33 mouse cellular contexts compared by ENCODE assay signal in the genomic region with DNA sequence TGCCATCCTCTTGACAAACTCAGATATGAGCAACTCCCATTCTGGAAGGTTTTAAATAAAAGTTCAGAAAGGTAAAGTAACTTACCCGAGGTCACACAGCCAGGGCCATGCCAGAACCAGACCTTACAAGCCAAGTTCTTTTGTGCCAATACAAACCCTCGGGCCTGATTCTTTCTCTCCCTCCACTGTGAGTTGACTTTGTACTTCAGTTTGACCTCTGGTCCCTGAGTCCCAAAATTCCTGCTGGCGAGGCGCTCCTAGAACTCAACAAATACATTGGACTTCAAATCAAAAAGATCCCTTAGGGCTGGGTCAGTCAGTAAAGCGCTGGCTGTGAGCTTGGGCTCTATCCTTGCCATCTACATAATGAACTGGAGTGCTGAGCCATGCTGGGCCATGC. TPM values are rescaled to one million over a fixed set of nuclear protein-coding genes. Genes with fewer than 3 reads are reported as not detected.
A peak's percentile ranks its signal among the peaks of the same experiment; 100 is the strongest.
DNase-seq lines count a peak whose midpoint lies in the region; ATAC-seq and TF ChIP-seq lines count a peak whose summit lies in the region.
"Had no signal": no experiment of that assay in that cellular context is flagged by ENCODE, and none has a peak within 500 bp of the region (broad histone marks: within the 10 kb centered on the region; RNA-seq: fewer than 3 reads in every experiment).

No protein-coding gene starts in this region.

- H3K9ac ChIP-seq in kidney, embryonic 16.5 days (replicated peaks; ENCODE audit: low read length) = no peak overlapping the region
- H3K9ac ChIP-seq in liver, adult 2 months (ENCODE audit: low read depth, low read length) = no peak overlapping the region
- H3K9ac ChIP-seq in liver, embryonic 11.5 days (ENCODE audit: low read depth, low read length) = no peak overlapping the region
- H3K9ac ChIP-seq in intestine, embryonic 15.5 days = peak overlapping the region; percentile 24
- H3K9ac ChIP-seq in stomach, embryonic 16.5 days (ENCODE audit: low read length) = no peak overlapping the region
- H3K9ac ChIP-seq: embryonic facial prominence, embryonic 13.5 days; forebrain, embryonic 15.5 days; heart, embryonic 13.5 days; limb, embryonic 13.5 days; midbrain, embryonic 13.5 days; neural tube, embryonic 13.5 days had no signal

- H3K4me2 ChIP-seq in kidney, embryonic 16.5 days (replicated peaks; ENCODE audit: low read depth, low read length) = no peak overlapping the region
- no peak overlapping the region for H3K4me2 ChIP-seq in liver, embryonic 11.5 days
- H3K4me2 ChIP-seq in intestine, embryonic 15.5 days (replicated peaks) = peak overlapping the region; percentile 57
- 0 out of 2 replicates have a peak overlapping the region, but pooled peaks have one; percentile 2 for H3K4me2 ChIP-seq in stomach, embryonic 16.5 days (ENCODE audit: low read depth, low read length)
- H3K4me2 ChIP-seq: embryonic facial prominence, embryonic 13.5 days; forebrain, embryonic 15.5 days; heart, embryonic 13.5 days; limb, embryonic 13.5 days; midbrain, embryonic 13.5 days; neural tube, embryonic 13.5 days had no signal

- H3K79me2 ChIP-seq in liver, adult 2 months (ENCODE audit: control insufficient read depth, insufficient read depth, low read length) = no peaks in the 10 kb centered on the region

- H3K27me3 ChIP-seq in kidney, embryonic 16.5 days (ENCODE audit: insufficient read depth, low read length) = no peaks in the 10 kb centered on the region
- H3K27me3 ChIP-seq in liver, adult 2 months (ENCODE audit: control insufficient read depth, insufficient read depth, low read length) = no peaks in the 10 kb centered on the region
- H3K27me3 ChIP-seq in liver, embryonic 11.5 days (replicated peaks; ENCODE audit: control insufficient read depth, insufficient read depth, low read length) = no peaks in the 10 kb centered on the region
- H3K27me3 ChIP-seq in intestine, embryonic 15.5 days (replicated peaks) = no peaks in the 10 kb centered on the region
- no peaks in the 10 kb centered on the region for H3K27me3 ChIP-seq in stomach, embryonic 16.5 days (ENCODE audit: control insufficient read depth, insufficient read depth, low read length)
- H3K27me3 ChIP-seq: embryonic facial prominence, embryonic 13.5 days; forebrain, embryonic 15.5 days; heart, embryonic 13.5 days; limb, embryonic 13.5 days; midbrain, embryonic 13.5 days; neural tube, embryonic 13.5 days had no signal

- no peak overlapping the region for H3K4me3 ChIP-seq in kidney, embryonic 16.5 days (ENCODE audit: low read length)
- H3K4me3 ChIP-seq in liver, adult 2 months (ENCODE audit: insufficient read depth, low read depth, low read length) = no peak overlapping the region
- no peak overlapping the region for H3K4me3 ChIP-seq in liver, embryonic 11.5 days (ENCODE audit: low read depth, low read length)
- peak overlapping the region; percentile 42 for H3K4me3 ChIP-seq in intestine, embryonic 15.5 days (replicated peaks)
- H3K4me3 ChIP-seq in stomach, embryonic 16.5 days (replicated peaks; ENCODE audit: low read length) = no peak overlapping the region
- H3K4me3 ChIP-seq: embryonic facial prominence, embryonic 13.5 days; forebrain, embryonic 10.5 days; forebrain, embryonic 15.5 days; gastrocnemius, adult 2 months; heart, adult 2 months; heart, embryonic 13.5 days; limb, embryonic 13.5 days; midbrain, embryonic 13.5 days; neural tube, embryonic 13.5 days had no signal

- H3K9me3 ChIP-seq in kidney, embryonic 16.5 days (ENCODE audit: low read length) = no peaks in the 10 kb centered on the region
- no peaks in the 10 kb centered on the region for H3K9me3 ChIP-seq in liver, embryonic 11.5 days (ENCODE audit: control insufficient read depth, low read length)
- H3K9me3 ChIP-seq in intestine, embryonic 15.5 days = no peaks in the 10 kb centered on the region
- no peaks in the 10 kb centered on the region for H3K9me3 ChIP-seq in stomach, embryonic 16.5 days (replicated peaks; ENCODE audit: control insufficient read depth, low read length)
- H3K9me3 ChIP-seq: embryonic facial prominence, embryonic 13.5 days; forebrain, embryonic 10.5 days; forebrain, embryonic 15.5 days; G1E; heart, embryonic 13.5 days; limb, embryonic 13.5 days; midbrain, embryonic 13.5 days; neural tube, embryonic 13.5 days had no signal

- no peak for ATAC-seq in kidney, embryonic 16.5 days (ENCODE audit: low FRiP score, low TSS enrichment)
- no peak for ATAC-seq in liver, embryonic 11.5 days (replicated peaks; ENCODE audit: low FRiP score)
- ATAC-seq in intestine, embryonic 15.5 days = no peak
- ATAC-seq in stomach, embryonic 16.5 days (ENCODE audit: insufficient read depth, low FRiP score) = no peak
- no peak for ATAC-seq in megakaryocyte progenitor cell, adult 5-6 weeks (replicated peaks; ENCODE audit: poor library complexity)
- ATAC-seq: forebrain, embryonic 15.5 days; hindbrain, postnatal 0 days; midbrain, embryonic 13.5 days had no signal

- 80% methylated on average over 5 of the region's 5 CpGs for WGBS in kidney, embryonic 16.5 days
- WGBS in liver, adult 2 months = 30% methylated on average over 5 of the region's 5 CpGs
- 82% methylated on average over 5 of the region's 5 CpGs for WGBS in liver, embryonic 11.5 days
- 64% methylated on average over 5 of the region's 5 CpGs for WGBS in intestine, embryonic 15.5 days
- WGBS in stomach, embryonic 16.5 days = 78% methylated on average over 5 of the region's 5 CpGs

- H3K4me1 ChIP-seq in kidney, embryonic 16.5 days (ENCODE audit: insufficient read depth, low read length) = no peaks in the 10 kb centered on the region
- H3K4me1 ChIP-seq in liver, adult 2 months (ENCODE audit: control insufficient read depth, insufficient read depth, low read length) = peaks cover 15% of the 10 kb centered on the region
- H3K4me1 ChIP-seq in liver, embryonic 11.5 days (replicated peaks; ENCODE audit: control insufficient read depth, insufficient read depth, low read length) = no peaks in the 10 kb centered on the region
- H3K4me1 ChIP-seq in intestine, embryonic 15.5 days (replicated peaks) = 0 out of 2 replicates have a peak, but pooled peaks cover 2% of the 10 kb centered on the region
- H3K4me1 ChIP-seq in stomach, embryonic 16.5 days (ENCODE audit: control insufficient read depth, insufficient read depth, low read length) = no peaks in the 10 kb centered on the region; the same call in 1 of the 2 replicates
- H3K4me1 ChIP-seq: embryonic facial prominence, embryonic 13.5 days; forebrain, embryonic 10.5 days; forebrain, embryonic 15.5 days; heart, embryonic 13.5 days; limb, embryonic 13.5 days; midbrain, embryonic 13.5 days; neural tube, embryonic 13.5 days had no signal

- TF ChIP-seq CTCF in liver, adult 2 months (IDR thresholded peaks at IDR 0.05; ENCODE audit: low read depth, low read length) = no peak

- peak; percentile 54 for DNase-seq in kidney, adult 11 months
- peak; percentile 99 for DNase-seq in liver, adult 2 months (ENCODE audit: extremely low read depth, low read depth, low spot score)
- no peak for DNase-seq in liver, embryonic 11.5 days (ENCODE audit: low spot score)
- no peak for DNase-seq in lung, postnatal 36 days
- DNase-seq: adrenal gland, postnatal 36 days; cerebellum, adult 18-20 months; gastrocnemius, adult 2 months; gastrocnemius, postnatal 36 days; heart, postnatal 10 days; lung, postnatal 4 days; thymus, adult 18-20 months; thymus, postnatal 25 days had no signal

- H3K27ac ChIP-seq in kidney, embryonic 16.5 days (ENCODE audit: low read length) = no peak overlapping the region
- peak overlapping the region; percentile 50 for H3K27ac ChIP-seq in liver, adult 2 months (replicated peaks; ENCODE audit: insufficient read depth, low read depth, low read length)
- H3K27ac ChIP-seq in liver, embryonic 11.5 days (ENCODE audit: low read depth, low read length) = no peak overlapping the region
- peak overlapping the region; percentile 88 for H3K27ac ChIP-seq in intestine, embryonic 15.5 days
- H3K27ac ChIP-seq in stomach, embryonic 16.5 days (ENCODE audit: low read length) = 0 out of 2 replicates have a peak overlapping the region, but pooled peaks have one; percentile 7
- H3K27ac ChIP-seq: embryonic facial prominence, embryonic 13.5 days; forebrain, embryonic 10.5 days; forebrain, embryonic 15.5 days; gastrocnemius, adult 2 months; heart, adult 2 months; heart, embryonic 13.5 days; hindbrain, postnatal 0 days; kidney, postnatal 0 days; limb, embryonic 13.5 days; midbrain, embryonic 13.5 days; neural tube, embryonic 13.5 days had no signal

- H3K36me3 ChIP-seq in kidney, embryonic 16.5 days (ENCODE audit: insufficient read depth, low read length) = no peaks in the 10 kb centered on the region
- H3K36me3 ChIP-seq in liver, adult 2 months (ENCODE audit: control insufficient read depth, insufficient read depth, low read length) = peaks cover 18% of the 10 kb centered on the region
- no peaks in the 10 kb centered on the region for H3K36me3 ChIP-seq in liver, embryonic 11.5 days (ENCODE audit: control insufficient read depth, insufficient read depth, low read length)
- no peaks in the 10 kb centered on the region for H3K36me3 ChIP-seq in intestine, embryonic 15.5 days
- no peaks in the 10 kb centered on the region for H3K36me3 ChIP-seq in stomach, embryonic 16.5 days (ENCODE audit: control insufficient read depth, insufficient read depth, low read length)
- H3K36me3 ChIP-seq: forebrain, embryonic 15.5 days had no signal

- TF ChIP-seq POLR2A in liver, adult 2 months (IDR thresholded peaks at IDR 0.05; ENCODE audit: extremely low read depth, insufficient read depth, low read length) = no peak

RNA-seq across cellular contexts. Expression of gene Lgals4, which starts 3.3 kb away (rescaled TPM):
- polyA plus RNA-seq in kidney, embryonic 16.5 days (2015; fragmentation: Nextera tagmentation; extraction: Ambion mirVana) = 10.8 and 12.8 TPM in 2 replicates
- 9.5 and 11.0 TPM in 2 replicates for total RNA-seq in liver, adult 2 months (2014; rRNA removed)
- 7.9 and 16.4 TPM in 2 replicates for polyA plus RNA-seq in liver, adult 2 months (2012; rRNA removed)
- polyA plus RNA-seq in liver, embryonic 11.5 days (2014; fragmentation: Nextera tagmentation; extraction: Ambion mirVana) = 2.9 and 5.1 TPM in 2 replicates
- 1,462 and 1,582 TPM in 2 replicates for polyA plus RNA-seq in intestine, embryonic 15.5 days (2015; fragmentation: Nextera tagmentation; extraction: Ambion mirVana)
- 353 and 382 TPM in 2 replicates for polyA plus RNA-seq in stomach, embryonic 16.5 days (2015; fragmentation: Nextera tagmentation; extraction: Ambion mirVana)
- total RNA-seq in megakaryocyte progenitor cell, adult 5-6 weeks (2015) = 16.1 and 22.9 TPM in 2 replicates
- total RNA-seq in megakaryocyte progenitor cell, adult 5-6 weeks (2017) = 4.3 and 7.0 TPM in 2 replicates

RNA-seq across cellular contexts. Expression of gene Ech1, which starts 11.9 kb away (rescaled TPM):
- 198 and 214 TPM in 2 replicates for polyA plus RNA-seq in kidney, embryonic 16.5 days (2015; fragmentation: Nextera tagmentation; extraction: Ambion mirVana)
- total RNA-seq in liver, adult 2 months (2014; rRNA removed) = 636 and 645 TPM in 2 replicates
- 561 and 625 TPM in 2 replicates for polyA plus RNA-seq in liver, adult 2 months (2012; rRNA removed)
- 107 TPM in 2 replicates for polyA plus RNA-seq in liver, embryonic 11.5 days (2014; fragmentation: Nextera tagmentation; extraction: Ambion mirVana)
- 234 and 260 TPM in 2 replicates for polyA plus RNA-seq in intestine, embryonic 15.5 days (2015; fragmentation: Nextera tagmentation; extraction: Ambion mirVana)
- polyA plus RNA-seq in stomach, embryonic 16.5 days (2015; fragmentation: Nextera tagmentation; extraction: Ambion mirVana) = 227 and 230 TPM in 2 replicates
- 139 and 180 TPM in 2 replicates for total RNA-seq in megakaryocyte progenitor cell, adult 5-6 weeks (2015)
- 93.3 and 110 TPM in 2 replicates for total RNA-seq in megakaryocyte progenitor cell, adult 5-6 weeks (2017)

RNA-seq across cellular contexts. Expression of gene Lgals7, which starts 26.7 kb away (rescaled TPM):
- 1.3 and 2.3 TPM in 2 replicates for polyA plus RNA-seq in kidney, embryonic 16.5 days (2015; fragmentation: Nextera tagmentation; extraction: Ambion mirVana)
- total RNA-seq in liver, adult 2 months (2014; rRNA removed) = not detected in 2 replicates
- polyA plus RNA-seq in liver, adult 2 months (2012; rRNA removed) = not detected in 2 replicates
- polyA plus RNA-seq in liver, embryonic 11.5 days (2014; fragmentation: Nextera tagmentation; extraction: Ambion mirVana) = not detected in 2 replicates
- polyA plus RNA-seq in intestine, embryonic 15.5 days (2015; fragmentation: Nextera tagmentation; extraction: Ambion mirVana) = 0.98 and 1.4 TPM in 2 replicates
- polyA plus RNA-seq in stomach, embryonic 16.5 days (2015; fragmentation: Nextera tagmentation; extraction: Ambion mirVana) = 5.8 and 9.9 TPM in 2 replicates
- total RNA-seq in megakaryocyte progenitor cell, adult 5-6 weeks (2015) = 0.52 TPM in 1 of 2 replicates, not detected in the other
- total RNA-seq in megakaryocyte progenitor cell, adult 5-6 weeks (2017) = not detected in 2 replicates
- total RNA-seq: gastrocnemius, adult 2 months; gastrocnemius, postnatal 36 days; hematopoietic stem cell, adult 5-6 weeks; layer of hippocampus, adult 18-20 months; layer of hippocampus, postnatal 14 days; left cerebral cortex, adult 8-10 months; left cerebral cortex, postnatal 36 days; megakaryocyte-erythroid progenitor cell, adult 5-6 weeks had no signal

RNA-seq across cellular contexts. Expression of gene Hnrnpl, which starts 28.6 kb away (rescaled TPM):
- polyA plus RNA-seq in kidney, embryonic 16.5 days (2015; fragmentation: Nextera tagmentation; extraction: Ambion mirVana) = 204 and 224 TPM in 2 replicates
- total RNA-seq in liver, adult 2 months (2014; rRNA removed) = 90.1 and 109 TPM in 2 replicates
- 81.6 and 109 TPM in 2 replicates for polyA plus RNA-seq in liver, adult 2 months (2012; rRNA removed)
- 238 and 279 TPM in 2 replicates for polyA plus RNA-seq in liver, embryonic 11.5 days (2014; fragmentation: Nextera tagmentation; extraction: Ambion mirVana)
- 210 and 237 TPM in 2 replicates for polyA plus RNA-seq in intestine, embryonic 15.5 days (2015; fragmentation: Nextera tagmentation; extraction: Ambion mirVana)
- polyA plus RNA-seq in stomach, embryonic 16.5 days (2015; fragmentation: Nextera tagmentation; extraction: Ambion mirVana) = 170 and 200 TPM in 2 replicates
- 419 and 433 TPM in 2 replicates for total RNA-seq in megakaryocyte progenitor cell, adult 5-6 weeks (2015)
- total RNA-seq in megakaryocyte progenitor cell, adult 5-6 weeks (2017) = 342 and 343 TPM in 2 replicates

RNA-seq across cellular contexts. Expression of gene Capn12, which starts 44.3 kb away (rescaled TPM):
- 0.59 and 0.74 TPM in 2 replicates for polyA plus RNA-seq in kidney, embryonic 16.5 days (2015; fragmentation: Nextera tagmentation; extraction: Ambion mirVana)
- total RNA-seq in liver, adult 2 months (2014; rRNA removed) = not detected in 2 replicates
- polyA plus RNA-seq in liver, adult 2 months (2012; rRNA removed) = 0.04 TPM in 1 of 2 replicates, not detected in the other
- 0.21 and 0.37 TPM in 2 replicates for polyA plus RNA-seq in liver, embryonic 11.5 days (2014; fragmentation: Nextera tagmentation; extraction: Ambion mirVana)
- polyA plus RNA-seq in intestine, embryonic 15.5 days (2015; fragmentation: Nextera tagmentation; extraction: Ambion mirVana) = 0.30 TPM in 2 replicates
- polyA plus RNA-seq in stomach, embryonic 16.5 days (2015; fragmentation: Nextera tagmentation; extraction: Ambion mirVana) = 0.56 and 0.59 TPM in 2 replicates
- not detected in 2 replicates for total RNA-seq in megakaryocyte progenitor cell, adult 5-6 weeks (2015)
- 0.24 TPM in 1 of 2 replicates, not detected in the other for total RNA-seq in megakaryocyte progenitor cell, adult 5-6 weeks (2017)
- total RNA-seq: hematopoietic stem cell, adult 5-6 weeks; hindbrain, postnatal 0 days; megakaryocyte-erythroid progenitor cell, adult 5-6 weeks had no signal

Comparison
In these comparisons a context has a peak if more than half of its experiments do, and no peak if none do; other contexts are left out.
1. DNase-seq: peak in kidney, adult 11 months (single experiment) and liver, adult 2 months (single experiment); none in liver, embryonic 11.5 days (single experiment) and lung, postnatal 36 days (single experiment).
2. H3K27ac ChIP-seq: peak in liver, adult 2 months (single experiment), intestine, embryonic 15.5 days (single experiment) and stomach, embryonic 16.5 days (single experiment); none in kidney, embryonic 16.5 days (single experiment) and liver, embryonic 11.5 days (single experiment).
3. H3K4me2 ChIP-seq: peak in intestine, embryonic 15.5 days (single experiment) and stomach, embryonic 16.5 days (single experiment); none in kidney, embryonic 16.5 days (single experiment) and liver, embryonic 11.5 days (single experiment).
4. RNA of gene Lgals4, which starts 3.3 kb away (polyA plus RNA-seq): 1,462 to 1,582 TPM in intestine, embryonic 15.5 days and 353 to 382 TPM in stomach, embryonic 16.5 days; 7.9 to 16.4 TPM in liver, adult 2 months, 10.8 to 12.8 TPM in kidney, embryonic 16.5 days and 2.9 to 5.1 TPM in liver, embryonic 11.5 days; every median in the first group is over 10 times any median in the second.